Mouse (Mus musculus): ENCODE measurements around the gene Hspb1. TPM values are rescaled to one million over a fixed set of nuclear protein-coding genes. Genes with fewer than 3 reads are reported as not detected.

The Hspb1 gene
- total RNA-seq, 2 experiments from 2014 or later, result not detected

GRCm38 (mm10) chr5:135934481-135935175, 46.9 kb downstream of the Hspb1 start, which contains the start of gene Ywhag:
Gene Ywhag (minus strand): TSS chr5:135934616.
- ATAC-seq (replicated peaks; ENCODE audit: low FRiP score, poor library complexity, severe bottlenecking), result peak; percentile 88

DNA sequence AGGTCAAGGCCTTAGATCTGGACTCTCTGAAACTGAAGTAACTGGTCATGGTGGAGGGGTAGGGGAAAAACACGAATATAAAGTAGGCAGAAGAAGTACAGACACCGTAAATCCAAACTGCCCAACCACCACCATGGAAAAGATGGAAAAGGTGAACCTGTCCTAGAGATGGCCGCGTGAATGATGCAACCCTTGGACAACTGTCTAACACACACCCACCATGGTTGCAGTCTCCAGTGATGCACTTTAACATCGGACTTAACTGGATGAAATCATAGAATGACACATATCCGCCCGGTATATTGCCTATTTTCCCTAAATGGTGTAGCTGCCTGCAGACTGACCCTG, 47.4 kb downstream of the Hspb1 start:
- no peak for ATAC-seq (replicated peaks; ENCODE audit: low FRiP score, poor library complexity, severe bottlenecking)

- no peak for ATAC-seq (replicated peaks; ENCODE audit: low FRiP score, poor library complexity, severe bottlenecking)
Observed at GRCm38 (mm10) chr5:135935641-135936190, 48.0 kb downstream of the Hspb1 start.

Other genes with a start within 250 kb of the Hspb1 start
- gene Por, start 217.9 kb upstream of the Hspb1 start, total RNA-seq (2015; ENCODE audit: low replicate concordance), result 8.8 and 9.0 TPM in 2 replicates
- 9.9 and 14.5 TPM in 2 replicates for gene Por, start 217.9 kb upstream of the Hspb1 start, total RNA-seq (2017; ENCODE audit: low replicate concordance)
- 0.58 and 5.4 TPM in 2 replicates for gene Tmem120a, start 143.5 kb upstream of the Hspb1 start, total RNA-seq (2015; ENCODE audit: low replicate concordance)
- gene Tmem120a, start 143.5 kb upstream of the Hspb1 start, total RNA-seq (2017; ENCODE audit: low replicate concordance), result 6.0 and 8.7 TPM in 2 replicates
- gene Styxl1, start 109.5 kb upstream of the Hspb1 start, total RNA-seq (2015; ENCODE audit: low replicate concordance), result not detected in 2 replicates
- not detected in 2 replicates for gene Styxl1, start 109.5 kb upstream of the Hspb1 start, total RNA-seq (2017; ENCODE audit: low replicate concordance)
- gene Mdh2, start 109.4 kb upstream of the Hspb1 start, total RNA-seq (2015; ENCODE audit: low replicate concordance), result 106 and 152 TPM in 2 replicates
- gene Mdh2, start 109.4 kb upstream of the Hspb1 start, total RNA-seq (2017; ENCODE audit: low replicate concordance), result 47.2 and 55.1 TPM in 2 replicates
- not detected in 2 replicates for gene Srrm3, start 81.0 kb upstream of the Hspb1 start, total RNA-seq (2015; ENCODE audit: low replicate concordance)
- not detected in 2 replicates for gene Srrm3, start 81.0 kb upstream of the Hspb1 start, total RNA-seq (2017; ENCODE audit: low replicate concordance)
- 14.8 and 40.5 TPM in 2 replicates for gene Ywhag, start 46.7 kb downstream of the Hspb1 start, total RNA-seq (2015; ENCODE audit: low replicate concordance)
- 17.3 and 17.9 TPM in 2 replicates for gene Ywhag, start 46.7 kb downstream of the Hspb1 start, total RNA-seq (2017; ENCODE audit: low replicate concordance)
- 6.0 and 6.3 TPM in 2 replicates for gene Ssc4d, start 86.6 kb downstream of the Hspb1 start, total RNA-seq (2015; ENCODE audit: low replicate concordance)
- gene Ssc4d, start 86.6 kb downstream of the Hspb1 start, total RNA-seq (2017; ENCODE audit: low replicate concordance), result 0.56 TPM in 1 of 2 replicates, not detected in the other
- not detected in 2 replicates for gene Zp3, start 92.2 kb downstream of the Hspb1 start, total RNA-seq (2015; ENCODE audit: low replicate concordance)
- not detected in 2 replicates for gene Zp3, start 92.2 kb downstream of the Hspb1 start, total RNA-seq (2017; ENCODE audit: low replicate concordance)
- 3.8 and 22.1 TPM in 2 replicates for gene Dtx2, start 106.9 kb downstream of the Hspb1 start, total RNA-seq (2015; ENCODE audit: low replicate concordance)
- gene Dtx2, start 106.9 kb downstream of the Hspb1 start, total RNA-seq (2017; ENCODE audit: low replicate concordance), result 2.3 TPM in 1 of 2 replicates, not detected in the other
- not detected in 2 replicates for gene Upk3b, start 150.6 kb downstream of the Hspb1 start, total RNA-seq (2015; ENCODE audit: low replicate concordance)
- 0.14 TPM in 1 of 2 replicates, not detected in the other for gene Upk3b, start 150.6 kb downstream of the Hspb1 start, total RNA-seq (2017; ENCODE audit: low replicate concordance)
- not detected in 2 replicates for gene Upk3bl, start 166.6 kb downstream of the Hspb1 start, total RNA-seq (2015; ENCODE audit: low replicate concordance)
- gene Upk3bl, start 166.6 kb downstream of the Hspb1 start, total RNA-seq (2017; ENCODE audit: low replicate concordance), result not detected in 2 replicates
- 1.9 and 3.3 TPM in 2 replicates for gene Rasa4, start 196.0 kb downstream of the Hspb1 start, total RNA-seq (2015; ENCODE audit: low replicate concordance)
- 4.3 TPM in 2 replicates for gene Rasa4, start 196.0 kb downstream of the Hspb1 start, total RNA-seq (2017; ENCODE audit: low replicate concordance)
- 34.6 and 42.0 TPM in 2 replicates for gene Polr2j, start 228.7 kb downstream of the Hspb1 start, total RNA-seq (2015; ENCODE audit: low replicate concordance)
- 24.1 and 62.5 TPM in 2 replicates for gene Polr2j, start 228.7 kb downstream of the Hspb1 start, total RNA-seq (2017; ENCODE audit: low replicate concordance)
- 2.9 and 24.2 TPM in 2 replicates for gene Lrwd1, start 248.2 kb downstream of the Hspb1 start, total RNA-seq (2015; ENCODE audit: low replicate concordance)
- gene Lrwd1, start 248.2 kb downstream of the Hspb1 start, total RNA-seq (2017; ENCODE audit: low replicate concordance), result 11.9 and 14.8 TPM in 2 replicates
- gene Alkbh4, start 248.2 kb downstream of the Hspb1 start, total RNA-seq (2015; ENCODE audit: low replicate concordance), result 7.7 and 10.7 TPM in 2 replicates
- gene Alkbh4, start 248.2 kb downstream of the Hspb1 start, total RNA-seq (2017; ENCODE audit: low replicate concordance), result 2.2 and 3.4 TPM in 2 replicates

Data from erythroblast, adult 5-6 weeks (primary cell).